Mouse (Mus musculus): Measurements from ENCODE around the gene Chsy1. TPM values are rescaled to one million over a fixed set of nuclear protein-coding genes. Genes with fewer than 3 reads are reported as not detected.

The Chsy1 gene
- total RNA-seq (2021), result 10 to 100 TPM; 19.7 to 20.1 TPM
- long read RNA-seq, experiment 1, full-length matches to known transcripts, result 5 of 9 reads
- long read RNA-seq, experiment 1, partial matches to known transcripts, result 1 of 9 reads
- long read RNA-seq, experiment 1, other reads (novel, unspliced or antisense), result 3 of 9 reads
- long read RNA-seq, experiment 2, full-length matches to known transcripts, result 3 of 5 reads
- long read RNA-seq, experiment 2, partial matches to known transcripts, result 0 of 5 reads
- long read RNA-seq, experiment 2, other reads (novel, unspliced or antisense), result 2 of 5 reads

GRCm38 (mm10) chr7:66108961-66109854 is at the start of gene Chsy1:
Gene Chsy1 (plus strand): TSS chr7:66109515.
- peak; percentile 93 for DNase-seq

- DNase-seq, result peak; percentile 94
Observed at GRCm38 (mm10) chr7:66060066-66060956, 49.0 kb upstream of the Chsy1 start.

GRCm38 (mm10) chr7:66061057-66061456 is 48.3 kb upstream of the Chsy1 start:
- DNase-seq, result no peak

GRCm38 (mm10) chr7:66076411-66076810 is 32.9 kb upstream of the Chsy1 start:
- no peak for DNase-seq

GRCm38 (mm10) chr7:66079364-66080230 is 29.7 kb upstream of the Chsy1 start, which contains the start of gene Selenos:
Gene Selenos (plus strand): TSS chr7:66079649.
- peak; percentile 98 for DNase-seq

GRCm38 (mm10) chr7:66080231-66080613 is 29.1 kb upstream of the Chsy1 start:
- no peak for DNase-seq

- DNase-seq, result no peak
Observed at GRCm38 (mm10) chr7:66083757-66084156, 25.6 kb upstream of the Chsy1 start.

GRCm38 (mm10) chr7:66084546-66084945 is 24.8 kb upstream of the Chsy1 start:
- DNase-seq, result no peak

GRCm38 (mm10) chr7:66087652-66088051 is 21.7 kb upstream of the Chsy1 start:
- DNase-seq, result no peak

- no peak for DNase-seq
Observed at GRCm38 (mm10) chr7:66088077-66088476, 21.2 kb upstream of the Chsy1 start.

GRCm38 (mm10) chr7:66090676-66091190 is 18.6 kb upstream of the Chsy1 start:
- DNase-seq, result no peak

GRCm38 (mm10) chr7:66091553-66091952 is 17.8 kb upstream of the Chsy1 start:
- no peak for DNase-seq

GRCm38 (mm10) chr7:66092656-66093055 is 16.7 kb upstream of the Chsy1 start:
- no peak for DNase-seq

GRCm38 (mm10) chr7:66094141-66094540 is 15.2 kb upstream of the Chsy1 start:
- DNase-seq, result peak; percentile 43

GRCm38 (mm10) chr7:66098803-66099202 is 10.5 kb upstream of the Chsy1 start:
- no peak for DNase-seq

GRCm38 (mm10) chr7:66101866-66102265 is 7.4 kb upstream of the Chsy1 start:
- peak; percentile 43 for DNase-seq

- no peak for DNase-seq
Observed at GRCm38 (mm10) chr7:66104531-66104930, 4.8 kb upstream of the Chsy1 start.

GRCm38 (mm10) chr7:66105771-66106170 is 3.5 kb upstream of the Chsy1 start:
- no peak for DNase-seq

- DNase-seq, result peak; percentile 25
Observed at GRCm38 (mm10) chr7:66106581-66107056, 2.7 kb upstream of the Chsy1 start.

- DNase-seq, result no peak
Observed at GRCm38 (mm10) chr7:66107206-66107605, 2.1 kb upstream of the Chsy1 start.

GRCm38 (mm10) chr7:66107930-66108329 is 1.4 kb upstream of the Chsy1 start:
- DNase-seq, result peak; percentile 34
